ENCODE assay signal across 26 mouse cellular contexts in genomic region chr9:47438976-47439375, GRCm38 (mm10).
DNase-seq lines count a peak whose midpoint lies in the region; ATAC-seq and TF ChIP-seq lines count a peak whose summit lies in the region.
"Had no signal": no experiment of that assay in that cellular context is flagged by ENCODE, and none has a peak within 500 bp of the region (broad histone marks: within the 10 kb centered on the region; RNA-seq: fewer than 3 reads in every experiment).

No protein-coding gene starts in this region.

- no peaks in the 10 kb centered on the region for H3K27me3 ChIP-seq in midbrain, embryonic 14.5 days (ENCODE audit: control insufficient read depth, insufficient read depth, low read length)
- H3K27me3 ChIP-seq in midbrain, embryonic 13.5 days = peaks cover 3% of the 10 kb centered on the region; the same call in 1 of the 2 replicates
- H3K27me3 ChIP-seq: forebrain, embryonic 15.5 days had no signal

- H3K4me1 ChIP-seq in midbrain, embryonic 14.5 days (ENCODE audit: control insufficient read depth, insufficient read depth, low read length) = no peaks in the 10 kb centered on the region; the same call in 1 of the 2 replicates
- peaks cover 14% of the 10 kb centered on the region for H3K4me1 ChIP-seq in midbrain, embryonic 13.5 days (replicated peaks)

- no peak for TF ChIP-seq CTCF in brain, embryonic 14.5 days (IDR thresholded peaks at IDR 0.05; ENCODE audit: borderline replicate concordance, extremely low read depth, insufficient read depth, insufficient read length)

- TF ChIP-seq POLR2A in brain, embryonic 14.5 days (IDR thresholded peaks at IDR 0.05; ENCODE audit: borderline replicate concordance, extremely low read depth, insufficient read depth, insufficient read length, poor library complexity, severe bottlenecking) = no peak

- H3K27ac ChIP-seq in midbrain, embryonic 14.5 days (replicated peaks; ENCODE audit: low read depth, low read length) = 0 out of 2 replicates have a peak overlapping the region, but pooled peaks have one; percentile 54
- H3K27ac ChIP-seq in midbrain, embryonic 13.5 days = no peak overlapping the region
- H3K27ac ChIP-seq: embryonic facial prominence, embryonic 13.5 days; forebrain, embryonic 12.5 days; forebrain, embryonic 15.5 days; heart, embryonic 13.5 days; hindbrain, embryonic 14.5 days; hindbrain, postnatal 0 days had no signal

- H3K4me3 ChIP-seq in midbrain, embryonic 14.5 days (replicated peaks; ENCODE audit: low read depth, low read length) = no peak overlapping the region
- no peak overlapping the region for H3K4me3 ChIP-seq in midbrain, embryonic 13.5 days (replicated peaks)
- H3K4me3 ChIP-seq: erythroblast, embryonic 14.5 days had no signal

- peak; percentile 29 for DNase-seq in midbrain, embryonic 14.5 days
- DNase-seq in MEL-GATA-1-ER (ENCODE audit: extremely low read depth, low read depth) = peak; percentile 71
- peak; percentile 35 for DNase-seq in R1 (ENCODE audit: low read depth, low spot score)
- peak; percentile 32 for DNase-seq in brain, embryonic 14.5 days (ENCODE audit: low read depth)
- no peak for DNase-seq in thymus, postnatal 36 days
- DNase-seq in spleen, postnatal 4 days (ENCODE audit: low spot score in 2 of 2) = no peak
- DNase-seq: adrenal gland, postnatal 36 days; cerebellum, adult 11-12 months; cerebellum, adult 8-10 months; cerebellum, postnatal 36 days; embryo, embryonic 11 days; heart, adult 18-20 months; heart, postnatal 14 days; heart, postnatal 4 days had no signal

- H3K4me2 ChIP-seq in midbrain, embryonic 14.5 days (ENCODE audit: low read length) = no peak overlapping the region
- H3K4me2 ChIP-seq in midbrain, embryonic 13.5 days (replicated peaks) = no peak overlapping the region

- WGBS in midbrain, embryonic 14.5 days = 71% methylated on average over 4 of the region's 4 CpGs
- 74% methylated on average over 4 of the region's 4 CpGs for WGBS in midbrain, embryonic 13.5 days

- H3K9me3 ChIP-seq in midbrain, embryonic 14.5 days (ENCODE audit: control insufficient read depth, low read length) = no peaks in the 10 kb centered on the region
- no peaks in the 10 kb centered on the region for H3K9me3 ChIP-seq in midbrain, embryonic 13.5 days
- H3K9me3 ChIP-seq: embryonic facial prominence, embryonic 10.5 days; embryonic facial prominence, embryonic 13.5 days; forebrain, embryonic 12.5 days; forebrain, embryonic 15.5 days; heart, embryonic 13.5 days had no signal

- H3K36me3 ChIP-seq in midbrain, embryonic 14.5 days (ENCODE audit: control insufficient read depth, insufficient read depth, low read length) = no peaks in the 10 kb centered on the region
- H3K36me3 ChIP-seq in midbrain, embryonic 13.5 days = no peaks in the 10 kb centered on the region
- H3K36me3 ChIP-seq: embryonic facial prominence, embryonic 10.5 days; embryonic facial prominence, embryonic 13.5 days; forebrain, embryonic 12.5 days; forebrain, embryonic 15.5 days; heart, embryonic 13.5 days had no signal

- no peak overlapping the region for H3K9ac ChIP-seq in midbrain, embryonic 14.5 days (replicated peaks; ENCODE audit: low read length)
- no peak overlapping the region for H3K9ac ChIP-seq in midbrain, embryonic 13.5 days (replicated peaks)
- H3K9ac ChIP-seq: embryonic facial prominence, embryonic 13.5 days; forebrain, embryonic 12.5 days; heart, embryonic 13.5 days had no signal

- ATAC-seq in midbrain, embryonic 14.5 days (ENCODE audit: low FRiP score, low TSS enrichment) = no peak
- ATAC-seq in midbrain, embryonic 13.5 days = no peak
- ATAC-seq: CD4-positive, CD25-positive, alpha-beta regulatory T cell, adult 4 months; hindbrain, postnatal 0 days; inflammation-experienced regulatory T-cells, adult 6 months; intestine, embryonic 16.5 days had no signal

Comparison
In these comparisons a context has a peak if more than half of its experiments do, and no peak if none do; other contexts are left out.
1. DNase-seq: peak in midbrain, embryonic 14.5 days (single experiment), MEL-GATA-1-ER (single experiment), R1 (single experiment) and brain, embryonic 14.5 days (single experiment); none in thymus, postnatal 36 days (0 of 2) and spleen, postnatal 4 days (0 of 2).